Mouse (Mus musculus): ENCODE measurements at regions not wholly inside any gene's neighbourhood (a gene's known extent, or its start where the extent isn't known, plus 50 kb on each side); places are given as distances from the start of the nearest gene placed in this dataset.

- no peak for TF ChIP-seq CTCF (IDR thresholded peaks at IDR 0.05; ENCODE audit: low read depth, low read length)
- TF ChIP-seq EP300 (IDR thresholded peaks at IDR 0.05; ENCODE audit: insufficient read depth, low read depth, low read length), result no peak
- TF ChIP-seq POLR2A (IDR thresholded peaks at IDR 0.05; ENCODE audit: insufficient read depth, low read length), result no peak
Measured at GRCm38 (mm10) chr12:25654456-25654855, 557.5 kb upstream of the Id2 start.
